Mouse (Mus musculus): Measurements from ENCODE around the gene Srsf10. TPM values are rescaled to one million over a fixed set of nuclear protein-coding genes. Genes with fewer than 3 reads are reported as not detected.

The Srsf10 gene
- polyA plus RNA-seq, 1 experiment from 2014 or later: 178 TPM

GRCm38 (mm10) chr4:135833301-135834123 lies 22.0 kb upstream of the Srsf10 start:
- Histone ChIP-seq H3K9ac (no peak overlapping the region), H3K4me1 (replicated peaks) (peaks cover 18% of the 10 kb centered on the region), H3K27me3 (replicated peaks) (no peaks in the 10 kb centered on the region), H3K27ac (ENCODE audit: poor library complexity, severe bottlenecking) (no peak overlapping the region), H3K36me3 (no peaks in the 10 kb centered on the region), H3K4me3 (no peak overlapping the region), H3K4me2 (no peak overlapping the region), H3K9me3 (replicated peaks) (0 out of 2 replicates have a peak, but pooled peaks cover 3% of the 10 kb centered on the region)
- 76% methylated on average over 12 of the region's 12 CpGs for WGBS
- no peak for ATAC-seq (ENCODE audit: insufficient number of reproducible peaks, low FRiP score)

- WGBS: 85% methylated on average over 8 of the region's 8 CpGs
- Histone ChIP-seq H3K36me3 (no peaks in the 10 kb centered on the region), H3K4me1 (replicated peaks) (peaks cover 18% of the 10 kb centered on the region), H3K9me3 (replicated peaks) (0 out of 2 replicates have a peak, but pooled peaks cover 3% of the 10 kb centered on the region), H3K27ac (ENCODE audit: poor library complexity, severe bottlenecking) (no peak overlapping the region), H3K4me3 (no peak overlapping the region), H3K27me3 (replicated peaks) (no peaks in the 10 kb centered on the region), H3K9ac (no peak overlapping the region), H3K4me2 (no peak overlapping the region)
- ATAC-seq (ENCODE audit: insufficient number of reproducible peaks, low FRiP score): no peak
Observed at GRCm38 (mm10) chr4:135834124-135834717, 21.3 kb upstream of the Srsf10 start.

GRCm38 (mm10) chr4:135838925-135839292 lies 16.6 kb upstream of the Srsf10 start:
- H3K36me3 ChIP-seq: no peaks in the 10 kb centered on the region
- 0 out of 2 replicates have a peak, but pooled peaks cover 6% of the 10 kb centered on the region for H3K9me3 ChIP-seq (replicated peaks)
- no peak overlapping the region for H3K4me3 ChIP-seq
- ATAC-seq (ENCODE audit: insufficient number of reproducible peaks, low FRiP score): no peak
- H3K27me3 ChIP-seq (replicated peaks): no peaks in the 10 kb centered on the region
- peaks cover 23% of the 10 kb centered on the region for H3K4me1 ChIP-seq (replicated peaks)
- H3K4me2 ChIP-seq: no peak overlapping the region
- 66% methylated on average over 3 of the region's 3 CpGs for WGBS
- peak overlapping the region; percentile 85 for H3K27ac ChIP-seq (ENCODE audit: poor library complexity, severe bottlenecking)
- no peak overlapping the region; the same call in 1 of the 2 replicates for H3K9ac ChIP-seq

GRCm38 (mm10) chr4:135839293-135840011 lies 16.1 kb upstream of the Srsf10 start:
- peaks cover 23% of the 10 kb centered on the region for H3K4me1 ChIP-seq (replicated peaks)
- peak; percentile 39; the same call in 1 of the 2 replicates for ATAC-seq (ENCODE audit: insufficient number of reproducible peaks, low FRiP score)
- H3K27me3 ChIP-seq (replicated peaks): no peaks in the 10 kb centered on the region
- WGBS: 53% methylated on average over 21 of the region's 21 CpGs
- H3K4me3 ChIP-seq: no peak overlapping the region
- peak overlapping the region; percentile 3; the same call in 1 of the 2 replicates for H3K4me2 ChIP-seq
- no peak overlapping the region; the same call in 1 of the 2 replicates for H3K9ac ChIP-seq
- H3K36me3 ChIP-seq: no peaks in the 10 kb centered on the region
- peak overlapping the region; percentile 85 for H3K27ac ChIP-seq (ENCODE audit: poor library complexity, severe bottlenecking)
- H3K9me3 ChIP-seq (replicated peaks): 0 out of 2 replicates have a peak, but pooled peaks cover 6% of the 10 kb centered on the region

- H3K27ac ChIP-seq (ENCODE audit: poor library complexity, severe bottlenecking): no peak overlapping the region
- peaks cover 21% of the 10 kb centered on the region for H3K4me1 ChIP-seq (replicated peaks)
- no peak overlapping the region for H3K4me2 ChIP-seq
- 79% methylated on average over 6 of the region's 6 CpGs for WGBS
- H3K36me3 ChIP-seq: no peaks in the 10 kb centered on the region
- no peak overlapping the region for H3K4me3 ChIP-seq
- no peaks in the 10 kb centered on the region for H3K27me3 ChIP-seq (replicated peaks)
- H3K9me3 ChIP-seq (replicated peaks): 0 out of 2 replicates have a peak, but pooled peaks cover 6% of the 10 kb centered on the region
- no peak for ATAC-seq (ENCODE audit: insufficient number of reproducible peaks, low FRiP score)
- no peak overlapping the region for H3K9ac ChIP-seq
Observed at GRCm38 (mm10) chr4:135844400-135844799, 11.1 kb upstream of the Srsf10 start.

- Histone ChIP-seq H3K9ac (no peak overlapping the region), H3K27ac (ENCODE audit: poor library complexity, severe bottlenecking) (no peak overlapping the region), H3K4me1 (replicated peaks) (peaks cover 17% of the 10 kb centered on the region), H3K27me3 (replicated peaks) (no peaks in the 10 kb centered on the region), H3K4me3 (no peak overlapping the region), H3K4me2 (no peak overlapping the region), H3K9me3 (replicated peaks) (0 out of 2 replicates have a peak, but pooled peaks cover 3% of the 10 kb centered on the region), H3K36me3 (no peaks in the 10 kb centered on the region)
- 31% methylated on average over 5 of the region's 5 CpGs for WGBS
- ATAC-seq (ENCODE audit: insufficient number of reproducible peaks, low FRiP score): no peak
Observed at GRCm38 (mm10) chr4:135847581-135847980, 8.0 kb upstream of the Srsf10 start.

GRCm38 (mm10) chr4:135850411-135851095 lies 5.0 kb upstream of the Srsf10 start:
- H3K4me3 ChIP-seq: no peak overlapping the region
- H3K4me1 ChIP-seq (replicated peaks): peaks cover 24% of the 10 kb centered on the region
- H3K27ac ChIP-seq (ENCODE audit: poor library complexity, severe bottlenecking): no peak overlapping the region
- H3K9me3 ChIP-seq (replicated peaks): no peaks in the 10 kb centered on the region
- WGBS: 40% methylated on average over 13 of the region's 13 CpGs
- no peaks in the 10 kb centered on the region for H3K27me3 ChIP-seq (replicated peaks)
- no peak for ATAC-seq (ENCODE audit: insufficient number of reproducible peaks, low FRiP score)
- H3K36me3 ChIP-seq: no peaks in the 10 kb centered on the region
- H3K9ac ChIP-seq: peak overlapping the region; percentile 27; the same call in 1 of the 2 replicates
- peak overlapping the region; percentile 8; the same call in 1 of the 2 replicates for H3K4me2 ChIP-seq

GRCm38 (mm10) chr4:135851942-135852341 lies 3.6 kb upstream of the Srsf10 start:
- 84% methylated on average over 9 of the region's 9 CpGs for WGBS
- H3K4me2 ChIP-seq: no peak overlapping the region
- no peak overlapping the region for H3K27ac ChIP-seq (ENCODE audit: poor library complexity, severe bottlenecking)
- H3K4me1 ChIP-seq (replicated peaks): peaks cover 23% of the 10 kb centered on the region
- H3K4me3 ChIP-seq: no peak overlapping the region
- no peak for ATAC-seq (ENCODE audit: insufficient number of reproducible peaks, low FRiP score)
- no peaks in the 10 kb centered on the region for H3K9me3 ChIP-seq (replicated peaks)
- no peaks in the 10 kb centered on the region for H3K36me3 ChIP-seq
- H3K9ac ChIP-seq: no peak overlapping the region
- H3K27me3 ChIP-seq (replicated peaks): no peaks in the 10 kb centered on the region

- H3K9ac ChIP-seq: no peak overlapping the region
- WGBS: 89% methylated on average over 14 of the region's 14 CpGs
- H3K4me2 ChIP-seq: no peak overlapping the region
- peaks cover 29% of the 10 kb centered on the region for H3K4me1 ChIP-seq (replicated peaks)
- no peak overlapping the region for H3K4me3 ChIP-seq
- H3K9me3 ChIP-seq (replicated peaks): no peaks in the 10 kb centered on the region
- no peaks in the 10 kb centered on the region for H3K27me3 ChIP-seq (replicated peaks)
- H3K27ac ChIP-seq (ENCODE audit: poor library complexity, severe bottlenecking): no peak overlapping the region
- H3K36me3 ChIP-seq: no peaks in the 10 kb centered on the region
- no peak for ATAC-seq (ENCODE audit: insufficient number of reproducible peaks, low FRiP score)
Observed at GRCm38 (mm10) chr4:135853987-135854546, 1.5 kb upstream of the Srsf10 start.

GRCm38 (mm10) chr4:135854630-135855029 lies 917 bp upstream of the Srsf10 start:
- Histone ChIP-seq H3K9me3 (replicated peaks) (no peaks in the 10 kb centered on the region), H3K27ac (ENCODE audit: poor library complexity, severe bottlenecking) (no peak overlapping the region), H3K9ac (peak overlapping the region; percentile 90; the same call in 1 of the 2 replicates), H3K4me1 (replicated peaks) (peaks cover 34% of the 10 kb centered on the region), H3K4me2 (peak overlapping the region; percentile 92), H3K4me3 (peak overlapping the region; percentile 96; the same call in 1 of the 2 replicates), H3K36me3 (no peaks in the 10 kb centered on the region), H3K27me3 (replicated peaks) (no peaks in the 10 kb centered on the region)
- no peak for ATAC-seq (ENCODE audit: insufficient number of reproducible peaks, low FRiP score)
- 78% methylated on average over 11 of the region's 11 CpGs for WGBS

All from heart, embryonic 12.5 days (tissue).